Mouse (Mus musculus): Measurements from ENCODE around the gene Dnaaf1.

Gene Dnaaf1

DNA sequence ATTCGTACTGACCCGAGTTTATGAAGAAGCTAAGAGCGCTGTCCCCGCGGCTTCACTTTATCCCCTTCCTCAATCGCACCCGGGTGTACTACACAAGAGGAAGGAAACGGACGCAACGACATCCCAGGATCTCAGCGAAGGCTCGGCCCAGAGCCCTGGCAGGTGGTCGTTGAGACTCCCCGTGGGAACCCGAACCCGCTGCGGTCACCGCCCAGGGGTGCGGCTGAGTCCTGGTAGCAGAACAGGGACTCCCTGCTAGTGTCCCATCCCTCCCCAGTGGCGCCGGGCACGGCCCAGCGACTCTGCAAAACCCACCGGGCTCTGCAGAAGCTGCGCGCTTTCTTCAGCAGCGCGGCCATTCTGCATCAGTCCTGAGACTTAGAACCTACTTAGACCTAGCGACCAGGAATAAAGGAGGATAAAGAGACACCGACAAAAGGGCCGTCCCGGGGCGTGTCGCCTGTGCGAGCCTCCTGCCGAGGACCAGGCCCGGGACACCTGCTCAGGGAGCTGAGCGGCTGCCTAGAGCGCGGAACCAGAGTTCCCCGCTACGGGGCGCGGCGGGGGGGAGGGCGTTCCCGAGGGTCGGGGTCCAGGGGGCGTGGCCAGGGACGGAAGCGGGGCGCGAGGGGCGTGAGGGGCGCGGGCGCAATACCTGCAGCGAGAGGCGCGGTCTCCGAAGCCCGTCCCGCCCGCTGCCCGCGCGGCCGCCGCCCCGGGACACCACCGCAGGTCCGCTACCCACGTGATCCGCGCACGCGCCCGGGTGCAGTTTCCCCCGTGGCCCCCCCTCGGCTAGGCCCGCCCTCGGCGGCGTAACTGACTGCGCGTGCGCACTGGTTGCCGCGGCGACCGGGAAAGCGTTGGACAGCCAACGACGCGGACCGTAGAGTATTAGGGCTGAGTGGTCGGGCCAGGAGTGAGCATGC is at the start of gene Dnaaf1, which contains the start of gene Hsdl1:
Gene Dnaaf1 (plus strand): TSS at position 799 of the 929 bp plus-strand sequence.
Gene Hsdl1 (minus strand): TSS at position 747 of the 929 bp plus-strand sequence.
- peak; percentile 93 for DNase-seq (ENCODE audit: low spot score)

DNA sequence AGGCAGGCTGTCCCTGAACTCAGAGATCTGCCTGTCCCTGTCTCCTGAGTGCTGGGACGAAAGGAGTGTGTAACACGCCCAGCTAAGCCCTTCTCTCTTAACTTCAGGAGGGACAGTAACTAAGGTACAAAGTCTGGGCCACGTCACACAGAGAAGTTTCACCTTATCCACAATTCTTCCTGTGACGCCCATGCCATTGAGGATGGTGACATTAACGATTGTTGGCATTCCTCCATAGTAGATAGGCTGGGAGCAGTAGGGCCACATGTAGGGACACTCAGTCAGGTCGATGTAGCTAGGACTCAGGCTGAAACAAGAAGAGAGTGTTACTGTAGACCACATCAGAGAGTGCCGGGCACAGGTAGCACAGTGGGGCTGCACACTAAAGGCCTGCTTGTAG is 46.3 kb upstream of the Dnaaf1 start:
- no peak for DNase-seq (ENCODE audit: low spot score)

DNA sequence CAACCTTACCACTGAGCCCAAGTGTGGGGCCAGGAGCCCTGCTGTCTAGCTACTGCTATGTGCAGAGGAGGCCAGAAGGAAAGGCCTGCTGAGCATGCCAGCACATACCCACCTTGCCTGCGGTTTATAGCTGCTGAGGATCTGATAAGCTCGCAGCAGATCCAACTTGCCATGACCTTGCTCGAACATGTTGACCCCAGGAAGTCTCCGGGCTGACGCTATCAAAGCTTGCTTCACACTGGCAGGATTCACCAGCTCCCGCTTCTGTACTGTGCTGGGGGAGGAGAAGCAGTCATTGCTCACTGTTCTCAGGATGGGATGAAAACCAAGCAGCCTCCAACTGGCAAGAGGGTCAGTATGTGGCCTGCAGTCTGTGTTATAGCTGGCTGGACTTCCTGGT is 44.1 kb upstream of the Dnaaf1 start:
- DNase-seq (ENCODE audit: low spot score) = no peak

DNA sequence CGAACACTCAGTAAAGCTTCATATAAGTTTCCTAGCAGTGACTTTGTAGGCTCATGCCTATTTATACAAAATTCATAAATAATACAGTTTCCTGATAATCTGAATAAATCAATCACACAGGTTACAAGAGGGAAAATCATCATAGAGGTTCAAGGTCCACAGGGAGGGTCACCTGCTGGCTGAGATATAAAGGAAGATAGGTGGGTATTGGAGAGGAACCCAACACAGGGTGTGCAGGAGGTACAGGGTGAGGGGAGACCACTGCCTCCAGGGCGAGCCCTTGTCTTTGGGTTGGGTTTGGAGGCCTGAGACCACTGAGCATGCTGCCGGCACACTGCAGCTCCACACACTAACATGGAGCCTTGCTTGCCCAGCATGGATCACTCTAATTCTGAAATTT is 43.6 kb upstream of the Dnaaf1 start:
- no peak for DNase-seq (ENCODE audit: low spot score)

DNA sequence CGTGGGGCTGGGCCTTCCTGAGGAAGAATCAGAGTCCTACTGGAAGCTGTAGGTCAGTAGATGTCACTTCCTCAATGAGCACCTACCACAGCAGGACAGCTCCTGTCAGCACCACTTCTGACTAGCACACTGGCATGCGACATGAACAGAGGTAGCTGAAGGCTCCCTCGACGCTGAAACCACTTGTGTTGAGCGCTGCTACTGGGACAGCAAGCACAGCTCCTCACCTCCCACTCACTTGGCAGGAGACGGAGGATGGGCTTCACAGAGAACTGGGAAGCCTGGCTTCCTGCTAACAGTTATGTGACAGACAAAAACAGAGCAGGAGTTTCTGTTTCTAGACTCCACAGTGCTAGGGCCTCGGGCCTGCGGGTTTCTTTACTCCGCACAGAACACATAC is 43.1 kb upstream of the Dnaaf1 start:
- no peak for DNase-seq (ENCODE audit: low spot score)

GRCm38 (mm10) chr8:119544606-119545005 is 30.4 kb upstream of the Dnaaf1 start:
- no peak for DNase-seq (ENCODE audit: low spot score)

DNA sequence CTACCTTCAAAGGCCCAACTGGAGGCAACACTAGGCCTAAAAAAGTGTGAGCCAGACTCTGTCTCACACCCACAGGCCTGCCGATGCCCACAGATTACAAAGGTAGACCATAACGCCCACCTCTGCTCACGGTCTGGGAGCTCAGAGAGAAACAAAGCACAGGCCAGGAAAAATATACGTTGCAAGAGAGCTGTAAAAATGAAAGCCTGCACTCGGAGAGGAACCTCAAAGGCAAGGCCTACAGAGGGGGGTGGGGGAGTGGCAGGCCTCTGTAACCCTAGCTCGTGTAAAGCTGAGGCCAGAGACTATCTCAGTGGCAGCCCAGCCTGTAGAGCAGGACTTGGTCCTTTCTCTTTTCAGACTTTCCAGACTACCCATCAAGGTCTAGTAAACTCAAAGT is 29.9 kb upstream of the Dnaaf1 start:
- no peak for DNase-seq (ENCODE audit: low spot score)

DNA sequence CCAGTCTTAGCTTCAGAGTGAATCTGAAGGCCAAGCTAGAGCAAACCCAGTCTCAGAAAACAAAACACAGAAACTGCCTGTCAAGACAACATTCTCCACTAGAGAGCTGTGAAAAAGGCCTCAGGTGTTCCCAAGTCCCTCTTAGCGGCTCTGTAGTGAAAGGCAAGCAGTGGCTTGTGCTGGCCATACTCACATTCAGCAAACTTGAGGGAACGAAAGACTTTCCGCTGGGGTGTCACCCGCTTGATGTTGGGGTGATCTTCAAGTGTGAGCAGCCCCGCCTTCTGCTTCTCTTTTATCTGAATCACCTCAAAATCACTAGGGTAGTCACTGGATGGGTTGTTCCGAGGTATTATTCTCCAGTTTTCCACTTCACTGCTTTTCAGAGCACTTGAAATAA is 29.2 kb upstream of the Dnaaf1 start:
- DNase-seq (ENCODE audit: low spot score) = no peak

GRCm38 (mm10) chr8:119547019-119547691 is 27.9 kb upstream of the Dnaaf1 start:
- no peak for DNase-seq (ENCODE audit: low spot score)

- no peak for DNase-seq (ENCODE audit: low spot score)
Measured at GRCm38 (mm10) chr8:119548560-119549113, 26.4 kb upstream of the Dnaaf1 start.

DNA sequence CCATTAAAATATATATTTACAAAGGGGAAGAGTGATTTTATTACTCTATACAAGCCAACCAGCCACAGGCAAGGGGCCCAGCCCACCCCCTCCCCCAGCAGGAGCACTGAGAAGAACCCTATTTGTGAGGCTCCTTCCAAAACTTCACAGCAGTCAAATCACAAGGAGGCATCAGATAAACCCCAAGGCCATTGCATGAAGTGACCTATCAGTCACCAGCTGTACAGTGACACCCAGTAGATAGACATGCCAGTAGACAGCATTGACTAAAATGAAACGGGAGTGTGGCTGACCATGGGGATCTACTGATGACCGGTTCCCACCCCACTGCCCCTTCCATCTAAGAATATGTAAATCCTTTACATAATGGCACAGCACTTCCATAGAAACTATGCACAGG is 22.1 kb upstream of the Dnaaf1 start:
- DNase-seq (ENCODE audit: low spot score) = no peak

GRCm38 (mm10) chr8:119555861-119556260 is 19.2 kb upstream of the Dnaaf1 start:
- no peak for DNase-seq (ENCODE audit: low spot score)

DNA sequence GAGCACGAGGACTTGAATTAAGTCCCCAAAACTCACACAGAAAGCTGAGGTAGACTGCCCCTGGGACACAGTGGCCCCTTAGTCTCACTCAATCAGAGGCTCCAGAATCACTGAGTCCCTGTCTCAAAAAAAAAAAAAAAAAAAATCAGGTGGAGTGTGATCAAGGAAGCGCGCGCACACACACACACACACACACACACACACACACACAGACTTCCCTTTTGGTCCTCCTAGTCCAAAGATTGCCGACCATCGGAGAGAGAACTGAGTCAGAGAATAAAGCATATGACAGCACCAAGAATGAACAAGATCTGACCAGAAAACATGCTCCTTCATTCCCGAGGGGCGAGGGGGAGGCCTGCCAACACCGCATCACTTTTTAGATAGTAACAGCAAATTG is 17.9 kb upstream of the Dnaaf1 start:
- DNase-seq (ENCODE audit: low spot score) = no peak

DNA sequence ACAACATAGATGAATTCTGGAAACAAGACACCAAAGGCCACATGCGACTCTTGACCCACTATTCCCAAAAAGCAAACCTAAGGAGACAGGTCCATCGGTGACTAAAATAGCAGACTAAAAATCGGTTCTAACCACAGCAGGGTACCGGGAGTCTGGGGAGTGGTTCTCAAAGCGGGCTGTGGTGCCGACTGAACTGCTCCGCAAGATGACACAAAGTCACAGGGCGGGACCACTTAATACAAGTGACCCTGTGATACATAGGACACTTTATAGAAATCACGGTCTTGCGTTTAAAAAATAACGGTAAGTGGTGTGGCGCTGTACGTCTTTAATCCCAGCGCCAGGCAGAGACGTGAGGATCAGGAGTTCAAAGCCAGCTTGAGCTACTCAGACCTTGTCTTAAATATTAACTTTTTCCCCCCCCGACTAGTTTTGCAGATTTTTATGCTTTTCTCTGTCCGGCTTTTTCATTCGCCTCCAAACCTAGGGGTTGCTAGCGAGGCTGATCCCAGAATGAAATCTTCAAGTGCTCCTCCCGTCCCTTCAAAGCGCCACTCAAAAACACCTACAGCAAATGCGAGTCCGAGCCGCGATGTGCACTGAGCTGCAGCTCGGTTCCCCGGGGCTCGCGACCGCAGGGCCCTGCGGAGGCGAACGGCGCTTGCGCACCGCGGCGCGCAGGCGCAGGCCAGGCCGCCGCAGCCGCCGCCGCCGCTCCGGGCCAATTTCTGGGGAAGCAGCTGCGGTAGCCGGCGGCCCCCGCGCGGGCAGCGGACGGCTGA is 17.0 kb upstream of the Dnaaf1 start:
- DNase-seq (ENCODE audit: low spot score) = peak; percentile 82

DNA sequence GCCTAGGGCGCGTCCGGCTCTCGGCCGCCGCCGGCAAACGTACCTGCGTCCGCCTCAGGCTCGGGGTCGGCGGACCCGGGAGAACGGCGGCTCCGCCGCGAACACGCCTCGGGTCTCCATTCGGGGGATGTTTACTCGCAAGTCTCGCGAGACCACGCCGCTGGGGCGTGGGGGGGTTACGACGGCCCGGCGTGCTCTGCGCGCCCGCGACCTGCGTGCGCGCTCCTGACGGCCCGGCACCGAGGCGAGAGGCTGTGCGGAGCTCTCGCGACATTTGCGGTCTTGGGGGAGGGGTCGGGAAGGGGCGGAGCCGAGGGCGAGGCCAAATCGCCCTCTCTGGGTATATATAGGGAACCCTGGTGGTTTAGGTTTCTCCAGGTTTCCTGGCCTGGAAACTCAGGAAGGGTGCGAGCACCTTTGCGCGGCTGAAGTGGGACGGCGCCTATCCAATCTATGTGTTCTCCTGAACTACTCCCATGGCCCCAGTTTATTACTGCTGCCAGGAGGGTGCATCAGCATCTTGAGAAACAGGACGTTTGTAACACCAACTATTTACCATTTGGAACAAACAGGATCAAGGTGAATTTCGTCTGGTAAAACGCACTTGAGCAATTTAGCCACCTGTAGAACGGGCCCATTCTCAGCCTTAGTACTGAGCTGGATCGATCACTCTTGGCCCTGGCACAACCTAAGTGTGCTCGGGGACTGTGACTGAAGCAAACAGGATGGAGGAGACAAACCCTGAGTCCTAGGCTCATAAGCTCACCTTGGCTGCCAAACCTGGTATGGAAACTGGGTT is 16.2 kb upstream of the Dnaaf1 start, which contains the start of gene Mbtps1:
Gene Mbtps1 (minus strand): TSS at position 133 of the 799 bp plus-strand sequence.
- DNase-seq (ENCODE audit: low spot score) = peak; percentile 97

DNA sequence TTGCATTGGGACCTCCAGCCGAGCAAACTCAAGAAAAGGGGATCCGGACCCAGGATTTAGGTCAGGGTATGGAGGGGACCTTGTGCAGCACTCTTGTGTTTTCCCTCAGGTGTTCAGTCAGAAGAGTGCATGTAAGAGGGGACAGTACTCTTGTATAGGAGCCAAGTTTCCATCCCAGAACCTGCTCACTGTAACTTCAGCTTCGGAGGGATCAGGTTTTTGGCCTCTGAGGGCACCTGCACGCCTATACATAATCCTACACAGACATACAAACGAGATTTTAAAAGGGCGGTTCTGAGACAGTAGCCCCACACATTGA is 15.7 kb upstream of the Dnaaf1 start:
- no peak for DNase-seq (ENCODE audit: low spot score)

DNA sequence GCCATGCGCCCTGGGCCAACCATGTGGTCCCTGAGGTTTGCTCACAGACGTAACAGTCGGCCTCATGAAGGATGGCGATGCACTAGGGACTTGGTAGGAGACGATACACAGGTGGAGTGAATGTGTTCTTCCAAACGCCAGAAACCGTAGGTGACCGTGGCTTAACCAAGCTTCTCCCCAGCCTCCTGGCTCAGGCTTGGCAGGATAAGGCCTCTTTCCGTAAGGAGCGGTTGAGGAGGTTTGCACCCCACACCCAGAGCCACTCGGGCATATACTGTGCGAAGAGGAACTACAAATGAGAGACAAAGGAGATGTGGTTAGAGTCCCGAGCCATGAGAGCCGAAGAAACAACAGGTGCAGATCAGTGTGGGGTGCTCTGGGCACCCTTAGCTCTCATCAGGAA is 11.2 kb upstream of the Dnaaf1 start:
- DNase-seq (ENCODE audit: low spot score) = no peak

DNA sequence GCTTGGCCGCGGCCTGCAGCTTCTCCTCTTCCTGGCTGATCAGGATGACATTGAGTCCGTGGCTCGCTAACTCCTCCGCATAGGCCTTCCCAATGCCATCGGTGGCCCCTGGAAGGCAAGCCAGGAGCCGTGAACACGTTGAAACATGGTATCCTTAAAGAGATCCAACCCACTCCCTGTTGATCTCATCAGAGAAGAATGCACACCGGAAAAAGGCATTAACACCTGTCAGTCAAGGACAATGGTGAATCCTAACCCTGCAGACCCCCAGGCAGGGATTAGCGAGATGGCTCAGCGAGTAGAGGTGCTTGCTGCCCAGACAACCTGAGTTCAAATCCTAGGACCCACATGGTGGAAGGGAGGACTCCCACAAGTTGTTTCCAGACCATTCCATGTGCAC is 8.7 kb upstream of the Dnaaf1 start:
- no peak for DNase-seq (ENCODE audit: low spot score)

- no peak for DNase-seq (ENCODE audit: low spot score)
Measured at GRCm38 (mm10) chr8:119568251-119568650, 6.8 kb upstream of the Dnaaf1 start.

- DNase-seq (ENCODE audit: low spot score) = no peak
Measured at GRCm38 (mm10) chr8:119568951-119569350, 6.1 kb upstream of the Dnaaf1 start.

GRCm38 (mm10) chr8:119569881-119570280 is 5.2 kb upstream of the Dnaaf1 start:
- no peak for DNase-seq (ENCODE audit: low spot score)
